Mouse (Mus musculus) hindbrain, postnatal 0 days (tissue): ENCODE data around the gene Prx. TPM values are rescaled to one million over a fixed set of nuclear protein-coding genes. Genes with fewer than 3 reads are reported as not detected.

ENCODE experiments used
- ATAC-seq: fragments of 200-750 bp; cut with Nextera tagmentation; 2 replicates; pipeline ENCODE4 v1.8.0; 2017; ENCODE audit warnings: mild to moderate bottlenecking, moderate TSS enrichment, moderate library complexity
- DNase-seq: peaks from one replicate; pipeline ENCODE4 v3.0.0-alpha.2; 2015; ENCODE audit warnings: low spot score
- H3K27ac ChIP-seq: fragments of 300-500 bp; sonication (generic); 2 replicates; pipeline ENCODE4 v1.5.1; 2014; ENCODE audit warnings: mild to moderate bottlenecking
- H3K27me3 ChIP-seq: fragments of 300-500 bp; sonication (generic); 2 replicates; pipeline ENCODE4 v1.6.1; 2014; ENCODE audit warnings: low read length, mixed read lengths; ENCODE audit not compliant: insufficient read depth
- H3K36me3 ChIP-seq: fragments of 300-500 bp; sonication (generic); 2 replicates; pipeline ENCODE4 v1.6.1; 2014; ENCODE audit warnings: low read length, mixed read lengths; ENCODE audit not compliant: insufficient read depth
- H3K4me1 ChIP-seq: fragments of 300-500 bp; sonication (generic); 2 replicates; pipeline ENCODE4 v1.6.1; 2014; ENCODE audit warnings: antibody characterized with exemption, low read length, mixed read lengths; ENCODE audit not compliant: insufficient read depth
- H3K4me2 ChIP-seq: fragments of 300-500 bp; sonication (generic); 2 replicates; pipeline ENCODE4 v1.6.1; 2014; ENCODE audit warnings: low read depth, mild to moderate bottlenecking, low read length, moderate library complexity, mixed read lengths
- H3K4me3 ChIP-seq: fragments of 300-500 bp; sonication (generic); 2 replicates; pipeline ENCODE4 v1.5.1; 2014; ENCODE audit warnings: low read length
- H3K9ac ChIP-seq: fragments of 300-500 bp; sonication (generic); replicated peaks from 2 replicates; pipeline ENCODE4 v1.6.1; 2014; ENCODE audit warnings: mild to moderate bottlenecking, low read length, moderate library complexity, mixed read lengths
- H3K9me3 ChIP-seq: fragments of 300-500 bp; sonication (generic); 2 replicates; pipeline ENCODE4 v1.6.1; 2016; ENCODE audit warnings: low read length, mixed read lengths
- CTCF ChIP-seq: IDR thresholded peaks from 2 replicates; pipeline ENCODE4 v1.5.1; 2016; ENCODE audit warnings: antibody characterized with exemption, control low read depth, low read depth
- WGBS: fragments of 180-500 bp; shearing (Covaris S2); extraction: QIAGEN DNeasy Blood & Tissue Kit; methylation state at CpG from one replicate; pipeline ENCODE4 v1.1.7; 2014; 5-methylcytosine and 5-hydroxymethylcytosine counted together
- polyA plus RNA-seq: library from polyadenylated mRNA; unstranded; fragments of >200 nt; fragmentation: Nextera tagmentation; extraction: Ambion mirVana; gene quantifications from 2 replicates; pipeline ENCODE4 v1.2.1, GENCODE M21; 2015
- total RNA-seq: library from RNA; depleted of rRNA; stranded (reverse); fragments of >200 nt; gene quantifications from 2 replicates; pipeline ENCODE4 v1.2.3, GENCODE M21; 2014

Prx gene
- total and polyA plus RNA-seq, 2 experiments from 2014 or later: 2.1 TPM

GRCm38 (mm10) chr7:27474490-27474954 lies 24.6 kb upstream of the Prx start:
- H3K27ac ChIP-seq: peak overlapping the region; percentile 85; the same call in 1 of the 2 replicates
- no peaks in the 10 kb centered on the region for H3K27me3 ChIP-seq
- ATAC-seq (peak; percentile 92), DNase-seq (peak; percentile 99)
- TF ChIP-seq CTCF: peak; percentile 73
- WGBS: under 1% methylated on average over 23 of the region's 23 CpGs
- H3K4me3 ChIP-seq: peak overlapping the region; percentile 49
- no peaks in the 10 kb centered on the region for H3K4me1 ChIP-seq
- H3K9ac ChIP-seq: peak overlapping the region; percentile 59; the same call in 1 of the 2 replicates
- peaks cover 7% of the 10 kb centered on the region; the same call in 1 of the 2 replicates for H3K36me3 ChIP-seq
- H3K9me3 ChIP-seq: no peaks in the 10 kb centered on the region
- H3K4me2 ChIP-seq: peak overlapping the region; percentile 63

- no peak for TF ChIP-seq CTCF
- H3K4me2 ChIP-seq: no peak overlapping the region
Observed at GRCm38 (mm10) chr7:27475596-27475995, 23.5 kb upstream of the Prx start.

GRCm38 (mm10) chr7:27476098-27476635 lies 23.0 kb upstream of the Prx start:
- H3K4me3 ChIP-seq: no peak overlapping the region
- no peak overlapping the region for H3K4me2 ChIP-seq
- DNase-seq (no peak), ATAC-seq (no peak)
- peaks cover 7% of the 10 kb centered on the region; the same call in 1 of the 2 replicates for H3K36me3 ChIP-seq
- no peaks in the 10 kb centered on the region for H3K4me1 ChIP-seq
- no peaks in the 10 kb centered on the region for H3K27me3 ChIP-seq
- no peak overlapping the region for H3K9ac ChIP-seq
- H3K9me3 ChIP-seq: no peaks in the 10 kb centered on the region
- no peak for TF ChIP-seq CTCF
- whole genome bisulfite sequencing: 96% methylated on average over 14 of the region's 14 CpGs
- no peak overlapping the region for H3K27ac ChIP-seq

More at GRCm38 (mm10) chr7:27475596-27475995, 23.5 kb upstream of the Prx start:
- DNase-seq: no peak
- WGBS: 96% methylated on average over 2 of the region's 2 CpGs
- Histone ChIP-seq H3K9ac (no peak overlapping the region), H3K9me3 (no peaks in the 10 kb centered on the region), H3K27me3 (no peaks in the 10 kb centered on the region), H3K4me3 (no peak overlapping the region), H3K27ac (no peak overlapping the region), H3K4me1 (no peaks in the 10 kb centered on the region), H3K36me3 (peaks cover 7% of the 10 kb centered on the region; the same call in 1 of the 2 replicates)
- ATAC-seq: no peak

- no peaks in the 10 kb centered on the region for H3K9me3 ChIP-seq
- WGBS: 86% methylated on average over 7 of the region's 7 CpGs
- no peak overlapping the region for H3K9ac ChIP-seq
- H3K36me3 ChIP-seq: peaks cover 7% of the 10 kb centered on the region; the same call in 1 of the 2 replicates
- no peaks in the 10 kb centered on the region for H3K27me3 ChIP-seq
- ATAC-seq: no peak
- no peak overlapping the region for H3K4me3 ChIP-seq
- no peak for TF ChIP-seq CTCF
- no peaks in the 10 kb centered on the region; the same call in 1 of the 2 replicates for H3K4me1 ChIP-seq
- no peak overlapping the region for H3K27ac ChIP-seq
- no peak overlapping the region for H3K4me2 ChIP-seq
- DNase-seq: no peak
Observed at GRCm38 (mm10) chr7:27478561-27478960, 20.6 kb upstream of the Prx start.

- Histone ChIP-seq H3K36me3 (peaks cover 7% of the 10 kb centered on the region; the same call in 1 of the 2 replicates), H3K4me2 (no peak overlapping the region), H3K27me3 (no peaks in the 10 kb centered on the region), H3K27ac (no peak overlapping the region), H3K9me3 (no peaks in the 10 kb centered on the region), H3K9ac (no peak overlapping the region), H3K4me1 (no peaks in the 10 kb centered on the region; the same call in 1 of the 2 replicates), H3K4me3 (no peak overlapping the region)
- no peak for TF ChIP-seq CTCF
- DNase-seq (no peak), ATAC-seq (no peak)
- 86% methylated on average over 1 of the region's 1 CpGs for WGBS
Observed at GRCm38 (mm10) chr7:27479750-27480149, 19.4 kb upstream of the Prx start.

- no peak for DNase-seq
Observed at GRCm38 (mm10) chr7:27480506-27480905, 18.6 kb upstream of the Prx start.

More at GRCm38 (mm10) chr7:27480506-27480905, 18.6 kb upstream of the Prx start:
- Histone ChIP-seq H3K27ac (peak overlapping the region; percentile 26; the same call in 1 of the 2 replicates), H3K9me3 (no peaks in the 10 kb centered on the region), H3K4me2 (peak overlapping the region; percentile 62; the same call in 1 of the 2 replicates), H3K36me3 (peaks cover 7% of the 10 kb centered on the region; the same call in 1 of the 2 replicates), H3K9ac (no peak overlapping the region), H3K4me3 (no peak overlapping the region), H3K4me1 (no peaks in the 10 kb centered on the region; the same call in 1 of the 2 replicates), H3K27me3 (no peaks in the 10 kb centered on the region)
- TF ChIP-seq CTCF: no peak
- WGBS: 67% methylated on average over 3 of the region's 3 CpGs
- ATAC-seq: no peak
